In genomic region chr1:179454600-179454999, GRCm38 (mm10) we compare ENCODE assay signal across 20 mouse cellular contexts.
DNase-seq lines count a peak whose midpoint lies in the region; ATAC-seq lines count a peak whose summit lies in the region.
"Had no signal": no experiment of that assay in that cellular context is flagged by ENCODE, and none has a peak within 500 bp of the region (broad histone marks: within the 10 kb centered on the region; RNA-seq: fewer than 3 reads in every experiment).

No protein-coding gene starts in this region.

- H3K4me2 ChIP-seq in heart, embryonic 11.5 days: no peak overlapping the region
- H3K4me2 ChIP-seq in intestine, embryonic 16.5 days (ENCODE audit: low read depth, low read length): no peak overlapping the region
- H3K4me2 ChIP-seq: midbrain, embryonic 15.5 days had no signal

- peak; percentile 24 for DNase-seq in adrenal gland, adult 2 months
- DNase-seq in adrenal gland, adult 8-10 months: no peak
- no peak for DNase-seq in heart, embryonic 10.5 days (ENCODE audit: low spot score)
- no peak for DNase-seq in heart, postnatal 4 days
- no peak for DNase-seq in Muller cell, postnatal 12 days (ENCODE audit: inconsistent ontology term)
- no peak for DNase-seq in right cerebral cortex, postnatal 25 days
- DNase-seq: cerebellum, adult 18-20 months; cerebellum, postnatal 36 days; gastrocnemius, postnatal 36 days; kidney, adult 18-20 months; kidney, postnatal 14 days; liver; lung, postnatal 14 days had no signal

- 24% methylated on average over 6 of the region's 6 CpGs for WGBS in heart, embryonic 10.5 days
- WGBS in heart, embryonic 11.5 days (ENCODE audit: insufficient replicate concordance): 29% methylated on average over 6 of the region's 6 CpGs
- WGBS in intestine, embryonic 16.5 days: 57% methylated on average over 6 of the region's 6 CpGs

- no peaks in the 10 kb centered on the region for H3K36me3 ChIP-seq in heart, embryonic 10.5 days
- H3K36me3 ChIP-seq in heart, embryonic 11.5 days (ENCODE audit: control insufficient read depth, insufficient read depth, low read length): no peaks in the 10 kb centered on the region
- no peaks in the 10 kb centered on the region for H3K36me3 ChIP-seq in intestine, embryonic 16.5 days (ENCODE audit: control insufficient read depth, insufficient read depth, low read length)
- H3K36me3 ChIP-seq: midbrain, embryonic 15.5 days had no signal

- H3K4me3 ChIP-seq in heart, embryonic 10.5 days: no peak overlapping the region
- H3K4me3 ChIP-seq in heart, embryonic 11.5 days (ENCODE audit: low read depth, low read length): no peak overlapping the region
- no peak overlapping the region for H3K4me3 ChIP-seq in intestine, embryonic 16.5 days (ENCODE audit: low read length)
- H3K4me3 ChIP-seq: megakaryocyte, embryonic 14.5 days; midbrain, embryonic 15.5 days had no signal

- H3K4me1 ChIP-seq in heart, embryonic 10.5 days: peaks cover 27% of the 10 kb centered on the region
- H3K4me1 ChIP-seq in heart, embryonic 11.5 days (ENCODE audit: control insufficient read depth, insufficient read depth, low read length): peaks cover 11% of the 10 kb centered on the region
- peaks cover 5% of the 10 kb centered on the region; the same call in 1 of the 2 replicates for H3K4me1 ChIP-seq in intestine, embryonic 16.5 days (ENCODE audit: control insufficient read depth, insufficient read depth, low read length)
- H3K4me1 ChIP-seq: midbrain, embryonic 15.5 days had no signal

- ATAC-seq in heart, embryonic 11.5 days (replicated peaks; ENCODE audit: insufficient number of reproducible peaks, low FRiP score, low TSS enrichment): 0 out of 2 replicates have a peak, but pooled peaks have one; percentile 55
- ATAC-seq in intestine, embryonic 16.5 days: peak; percentile 65
- ATAC-seq: forebrain, embryonic 14.5 days; hindbrain, embryonic 16.5 days; midbrain, embryonic 15.5 days had no signal

- H3K27me3 ChIP-seq in heart, embryonic 10.5 days (ENCODE audit: insufficient read depth, poor library complexity, severe bottlenecking): no peaks in the 10 kb centered on the region
- no peaks in the 10 kb centered on the region for H3K27me3 ChIP-seq in heart, embryonic 11.5 days (ENCODE audit: control insufficient read depth, insufficient read depth, low read length)
- no peaks in the 10 kb centered on the region for H3K27me3 ChIP-seq in intestine, embryonic 16.5 days (replicated peaks; ENCODE audit: control insufficient read depth, insufficient read depth, low read length)
- H3K27me3 ChIP-seq: CH12.LX; megakaryocyte, embryonic 14.5 days; midbrain, embryonic 15.5 days had no signal

- H3K27ac ChIP-seq in heart, embryonic 10.5 days: peak overlapping the region; percentile 12; the same call in 1 of the 2 replicates
- H3K27ac ChIP-seq in heart, embryonic 11.5 days (ENCODE audit: low read depth, low read length): peak overlapping the region; percentile 67; the same call in 1 of the 2 replicates
- no peak overlapping the region for H3K27ac ChIP-seq in intestine, embryonic 16.5 days (ENCODE audit: low read length)
- H3K27ac ChIP-seq: midbrain, embryonic 15.5 days had no signal

- no peaks in the 10 kb centered on the region for H3K9me3 ChIP-seq in heart, embryonic 10.5 days
- H3K9me3 ChIP-seq in heart, embryonic 11.5 days (replicated peaks; ENCODE audit: control insufficient read depth, low read length): no peaks in the 10 kb centered on the region
- no peaks in the 10 kb centered on the region for H3K9me3 ChIP-seq in intestine, embryonic 16.5 days (ENCODE audit: control insufficient read depth, low read length)
- H3K9me3 ChIP-seq: megakaryocyte, embryonic 14.5 days; midbrain, embryonic 15.5 days had no signal

- no peak overlapping the region for H3K9ac ChIP-seq in heart, embryonic 11.5 days (ENCODE audit: low read depth, low read length)
- H3K9ac ChIP-seq in intestine, embryonic 16.5 days (ENCODE audit: low read depth, low read length): no peak overlapping the region
- H3K9ac ChIP-seq: midbrain, embryonic 15.5 days had no signal
